Mouse (Mus musculus): ENCODE results near the gene Eif4g1.

- TF ChIP-seq CTCF (IDR thresholded peaks at IDR 0.05; ENCODE audit: borderline replicate concordance, extremely low read depth, insufficient read depth, insufficient read length) (no peak), POLR2A (IDR thresholded peaks at IDR 0.05; ENCODE audit: borderline replicate concordance, extremely low read depth, insufficient read depth, insufficient read length, poor library complexity, severe bottlenecking) (peak; percentile 36; the same call in 1 of the 2 replicates)
Measured at GRCm38 (mm10) chr16:20621191-20621990, 46.7 kb upstream of the Eif4g1 start, which contains the start of gene Camk2n2.
